Mouse (Mus musculus): ENCODE measurements around the gene Itgam.

- TF ChIP-seq CTCF (IDR thresholded peaks at IDR 0.05; ENCODE audit: low read depth, low read length) (no peak), POLR2AphosphoS5 (IDR thresholded peaks at IDR 0.05; ENCODE audit: insufficient replicate concordance, low read depth, low read length) (no peak), GATA1 (IDR thresholded peaks at IDR 0.05; ENCODE audit: borderline replicate concordance, low read length) (no peak), TAL1 (conservative IDR thresholded peaks at IDR 0.05; ENCODE audit: low read depth, low read length) (no peak)
These were observed 54.0 kb downstream of the Itgam start for GRCm38 (mm10) chr7:128116396-128116795.

Measured in G1E (cell line).